Comparison of ENCODE assay signal across 8 mouse cellular contexts in the genomic region with DNA sequence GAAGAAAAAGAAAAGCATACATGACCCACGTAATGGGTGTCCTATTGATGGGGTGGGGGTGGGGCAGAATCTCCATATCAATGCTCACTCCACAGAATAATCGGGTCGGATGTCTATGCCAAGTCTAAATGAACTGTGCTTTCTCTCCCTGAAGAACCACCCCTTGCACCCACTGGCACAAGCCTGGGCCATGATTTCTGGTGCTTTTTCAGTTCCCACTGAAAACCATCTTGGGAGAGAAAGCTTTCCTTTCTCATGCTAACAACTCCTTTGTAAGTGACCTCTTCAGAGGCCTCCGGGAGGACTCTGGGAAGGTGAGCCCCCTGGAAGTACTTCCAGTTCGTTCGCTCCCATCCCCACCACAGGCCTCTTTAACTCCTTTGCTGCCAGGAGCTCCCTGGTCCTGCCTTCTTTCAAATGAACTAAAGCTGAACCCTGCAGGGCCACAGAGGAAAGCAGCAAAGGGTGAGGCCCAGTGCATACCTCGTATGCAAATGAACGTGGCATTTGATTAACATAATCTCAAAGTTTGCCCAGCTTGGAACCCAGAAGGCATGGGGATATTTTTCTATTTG.
DNase-seq lines count a peak whose midpoint lies in the region; ATAC-seq and TF ChIP-seq lines count a peak whose summit lies in the region.

No protein-coding gene starts in this region.

- TF ChIP-seq CTCF in layer of hippocampus, adult 2 months (conservative IDR thresholded peaks at IDR 0.05) = no peak

- H3K4me2 ChIP-seq in intestine, embryonic 14.5 days (ENCODE audit: low read length) = no peak overlapping the region
- peak overlapping the region; percentile 37 for H3K4me2 ChIP-seq in neural tube, embryonic 13.5 days

- intact Hi-C loops in left cerebral cortex, postnatal 14 days (cut with DNase I) = loop anchor here (5.0 to 10.0 kb wide), 2 partner anchors 44 to 131 kb away; a partner anchor contains a TSS

- H3K4me3 ChIP-seq in layer of hippocampus, adult 2 months = no peak overlapping the region
- no peak overlapping the region for H3K4me3 ChIP-seq in intestine, embryonic 14.5 days (ENCODE audit: low read depth, low read length)
- H3K4me3 ChIP-seq in neural tube, embryonic 13.5 days = no peak overlapping the region

- H3K9ac ChIP-seq in intestine, embryonic 14.5 days (ENCODE audit: low read length) = no peak overlapping the region
- H3K9ac ChIP-seq in neural tube, embryonic 13.5 days = peak overlapping the region; percentile 59

- ATAC-seq in intestine, embryonic 14.5 days (replicated peaks; ENCODE audit: low FRiP score, low TSS enrichment, low read depth) = no peak
- ATAC-seq in neural tube, embryonic 13.5 days (ENCODE audit: low read depth) = peak; percentile 76

- WGBS in intestine, embryonic 14.5 days = 14% methylated on average over 8 of the region's 8 CpGs
- WGBS in neural tube, embryonic 13.5 days = 4% methylated on average over 8 of the region's 8 CpGs

- H3K4me1 ChIP-seq in intestine, embryonic 14.5 days (replicated peaks; ENCODE audit: control insufficient read depth, insufficient read depth, low read length) = peaks cover 62% of the 10 kb centered on the region
- H3K4me1 ChIP-seq in neural tube, embryonic 13.5 days (replicated peaks) = peaks cover 96% of the 10 kb centered on the region

- H3K27me3 ChIP-seq in intestine, embryonic 14.5 days (replicated peaks; ENCODE audit: control insufficient read depth, insufficient read depth, low read length) = no peaks in the 10 kb centered on the region
- H3K27me3 ChIP-seq in neural tube, embryonic 13.5 days = no peaks in the 10 kb centered on the region

- no peaks in the 10 kb centered on the region for H3K9me3 ChIP-seq in intestine, embryonic 14.5 days (ENCODE audit: control insufficient read depth, low read length)
- H3K9me3 ChIP-seq in neural tube, embryonic 13.5 days = no peaks in the 10 kb centered on the region

- H3K36me3 ChIP-seq in intestine, embryonic 14.5 days (ENCODE audit: control insufficient read depth, insufficient read depth, low read length) = no peaks in the 10 kb centered on the region
- no peaks in the 10 kb centered on the region for H3K36me3 ChIP-seq in neural tube, embryonic 13.5 days

- peak overlapping the region; percentile 88 for H3K27ac ChIP-seq in layer of hippocampus, adult 2 months
- H3K27ac ChIP-seq in intestine, embryonic 14.5 days (ENCODE audit: low read depth) = peak overlapping the region; percentile 74
- H3K27ac ChIP-seq in neural tube, embryonic 13.5 days (replicated peaks) = peak overlapping the region; percentile 89

- peak; percentile 27 to 71 for DNase-seq in layer of hippocampus, adult 2 months (ENCODE audit: low spot score in 2 of 2)
- no peak for DNase-seq in layer of hippocampus, adult 9-10 months (ENCODE audit: low spot score)
- peak; percentile 78 for DNase-seq in embryo, embryonic 11 days
- DNase-seq in intestine, embryonic 14.5 days (ENCODE audit: low spot score) = no peak
- no peak for DNase-seq in ovary, postnatal 14 days (ENCODE audit: low spot score)
- DNase-seq in ovary, adult 18-20 months (ENCODE audit: low spot score) = no peak
- DNase-seq in left cerebral cortex, postnatal 14 days (ENCODE audit: low spot score in 2 of 2) = no peak

Comparison
In these comparisons a context has a peak if more than half of its experiments do, and no peak if none do; other contexts are left out.
1. DNase-seq: peak in layer of hippocampus, adult 2 months (2 of 2) and embryo, embryonic 11 days (single experiment); none in layer of hippocampus, adult 9-10 months (single experiment), intestine, embryonic 14.5 days (single experiment), ovary, postnatal 14 days (single experiment), ovary, adult 18-20 months (single experiment) and left cerebral cortex, postnatal 14 days (0 of 2).
2. Peak in every context shown above with its lines, with median percentiles within 50 percentile points of each other: H3K27ac ChIP-seq.